Mouse (Mus musculus): ENCODE measurements around the gene Kctd6. TPM values are rescaled to one million over a fixed set of nuclear protein-coding genes. Genes with fewer than 3 reads are reported as not detected.
"Not testable (repeated sequence)": the region's sequence is repeated elsewhere in the genome, so short reads cannot be mapped to it uniquely, and the experiment has no call there.

Kctd6 gene
- polyA plus RNA-seq, 1 experiment from 2014 or later: 17.5 TPM

- 52% methylated on average over 3 of the region's 3 CpGs for whole genome bisulfite sequencing
- no peaks in the 10 kb centered on the region for H3K9me3 ChIP-seq
- H3K4me3 ChIP-seq: no peak overlapping the region
- no peak overlapping the region for H3K27ac ChIP-seq
- H3K27me3 ChIP-seq (replicated peaks): no peaks in the 10 kb centered on the region
- H3K4me2 ChIP-seq (replicated peaks): no peak overlapping the region
- no peak overlapping the region for H3K9ac ChIP-seq
- ATAC-seq (ENCODE audit: low FRiP score, low read depth): no peak
- H3K36me3 ChIP-seq: no peaks in the 10 kb centered on the region
- 0 out of 2 replicates have a peak, but pooled peaks cover 3% of the 10 kb centered on the region for H3K4me1 ChIP-seq
Observed at GRCm38 (mm10) chr14:8258335-8258627, 44.3 kb downstream of the Kctd6 start.

- WGBS: 79% methylated on average over 3 of the region's 3 CpGs
- Histone ChIP-seq H3K36me3 (no peaks in the 10 kb centered on the region), H3K27me3 (replicated peaks) (no peaks in the 10 kb centered on the region), H3K4me1 (0 out of 2 replicates have a peak, but pooled peaks cover 3% of the 10 kb centered on the region), H3K4me2 (replicated peaks) (no peak overlapping the region), H3K27ac (no peak overlapping the region), H3K4me3 (no peak overlapping the region), H3K9me3 (no peaks in the 10 kb centered on the region), H3K9ac (no peak overlapping the region)
- ATAC-seq (ENCODE audit: low FRiP score, low read depth): no peak
Observed at GRCm38 (mm10) chr14:8258752-8259151, 44.8 kb downstream of the Kctd6 start.

- 83% methylated on average over 3 of the region's 3 CpGs for WGBS
- 0 out of 2 replicates have a peak, but pooled peaks cover 3% of the 10 kb centered on the region for H3K4me1 ChIP-seq
- H3K27ac ChIP-seq: no peak within 1 kb of the TSS
- H3K9ac ChIP-seq: no peak within 1 kb of the TSS
- H3K9me3 ChIP-seq: no peaks in the 10 kb centered on the region
- H3K27me3 ChIP-seq (replicated peaks): no peaks in the 10 kb centered on the region
- no peak within 1 kb of the TSS for H3K4me3 ChIP-seq
- H3K4me2 ChIP-seq (replicated peaks): no peak within 1 kb of the TSS
- ATAC-seq (ENCODE audit: low FRiP score, low read depth): no peak
- no peaks in the 10 kb centered on the region for H3K36me3 ChIP-seq
Observed at GRCm38 (mm10) chr14:8259166-8259565, 45.2 kb downstream of the Kctd6 start, which contains the start of gene Acox2. Gene Acox2 (minus strand): TSS chr14:8259353.

GRCm38 (mm10) chr14:8260214-8260613, 46.3 kb downstream of the Kctd6 start:
- Histone ChIP-seq H3K9ac (no peak overlapping the region), H3K4me2 (replicated peaks) (no peak overlapping the region), H3K4me3 (no peak overlapping the region), H3K27ac (no peak overlapping the region), H3K36me3 (no peaks in the 10 kb centered on the region), H3K4me1 (0 out of 2 replicates have a peak, but pooled peaks cover 3% of the 10 kb centered on the region), H3K9me3 (no peaks in the 10 kb centered on the region), H3K27me3 (replicated peaks) (no peaks in the 10 kb centered on the region)
- 73% methylated on average over 5 of the region's 5 CpGs for WGBS
- no peak for ATAC-seq (ENCODE audit: low FRiP score, low read depth)

GRCm38 (mm10) chr14:8262242-8262641, 48.3 kb downstream of the Kctd6 start:
- H3K27ac ChIP-seq: no peak overlapping the region
- H3K9ac ChIP-seq: no peak overlapping the region
- 64% methylated on average over 1 of the region's 1 CpGs for WGBS
- no peak overlapping the region for H3K4me2 ChIP-seq (replicated peaks)
- no peak overlapping the region for H3K4me3 ChIP-seq
- H3K4me1 ChIP-seq: 0 out of 2 replicates have a peak, but pooled peaks cover 3% of the 10 kb centered on the region
- no peaks in the 10 kb centered on the region for H3K9me3 ChIP-seq
- no peaks in the 10 kb centered on the region for H3K36me3 ChIP-seq
- no peak for ATAC-seq (ENCODE audit: low FRiP score, low read depth)
- no peaks in the 10 kb centered on the region for H3K27me3 ChIP-seq (replicated peaks)

GRCm38 (mm10) chr14:8264378-8264777, 50.4 kb downstream of the Kctd6 start:
- Histone ChIP-seq H3K4me3 (no peak overlapping the region), H3K4me2 (replicated peaks) (no peak overlapping the region), H3K27ac (no peak overlapping the region), H3K36me3 (no peaks in the 10 kb centered on the region), H3K9me3 (no peaks in the 10 kb centered on the region), H3K4me1 (no peaks in the 10 kb centered on the region), H3K9ac (no peak overlapping the region), H3K27me3 (replicated peaks) (no peaks in the 10 kb centered on the region)
- 94% methylated on average over 1 of the region's 1 CpGs for WGBS
- ATAC-seq (ENCODE audit: low FRiP score, low read depth): no peak

GRCm38 (mm10) chr14:8271281-8271680, 57.3 kb downstream of the Kctd6 start:
- not testable (repeated sequence) for H3K27ac ChIP-seq; H3K9ac ChIP-seq; H3K4me1 ChIP-seq; H3K27me3 ChIP-seq (replicated peaks); ATAC-seq (ENCODE audit: low FRiP score, low read depth); H3K4me3 ChIP-seq; H3K36me3 ChIP-seq; H3K4me2 ChIP-seq (replicated peaks); H3K9me3 ChIP-seq
- WGBS: 88% methylated on average over 8 of the region's 8 CpGs

Other genes starting within 250 kb of the Kctd6 start
- gene Dnase1l3, start 219.6 kb upstream of the Kctd6 start, polyA plus RNA-seq (2016; fragmentation: Nextera tagmentation; extraction: Ambion mirVana): 0.04 and 0.15 TPM in 2 replicates
- gene Abhd6, start 211.2 kb upstream of the Kctd6 start, polyA plus RNA-seq (2016; fragmentation: Nextera tagmentation; extraction: Ambion mirVana): 20.0 and 20.1 TPM in 2 replicates
- 45.0 and 48.0 TPM in 2 replicates for gene Rpp14, start 133.8 kb upstream of the Kctd6 start, polyA plus RNA-seq (2016; fragmentation: Nextera tagmentation; extraction: Ambion mirVana)
- 46.5 and 47.4 TPM in 2 replicates for gene Pxk, start 115.9 kb upstream of the Kctd6 start, polyA plus RNA-seq (2016; fragmentation: Nextera tagmentation; extraction: Ambion mirVana)
- gene Pdhb, start 41.1 kb upstream of the Kctd6 start, polyA plus RNA-seq (2016; fragmentation: Nextera tagmentation; extraction: Ambion mirVana): 220 and 238 TPM in 2 replicates
- 0.52 TPM in 1 of 2 replicates, not detected in the other for gene Acox2, start 45.2 kb downstream of the Kctd6 start, polyA plus RNA-seq (2016; fragmentation: Nextera tagmentation; extraction: Ambion mirVana)
- gene Fam107a, start 103.9 kb downstream of the Kctd6 start, polyA plus RNA-seq (2016; fragmentation: Nextera tagmentation; extraction: Ambion mirVana): 0.75 and 1.0 TPM in 2 replicates
- not detected in 2 replicates for gene Oit1, start 164.6 kb downstream of the Kctd6 start, polyA plus RNA-seq (2016; fragmentation: Nextera tagmentation; extraction: Ambion mirVana)

Data from neural tube, embryonic 12.5 days (tissue).